Mouse (Mus musculus) liver, embryonic 13.5 days (tissue): ENCODE results near the gene Smarca2. TPM values are rescaled to one million over a fixed set of nuclear protein-coding genes. Genes with fewer than 3 reads are reported as not detected.
A peak's percentile ranks its signal among the peaks of the same experiment; 100 is the strongest.

Experiments used
- ATAC-seq: fragments of 200-750 bp; cut with Nextera tagmentation; 2 replicates; pipeline ENCODE4 v1.8.0; 2017; ENCODE audit warnings: low read depth, mild to moderate bottlenecking, moderate number of reproducible peaks, moderate library complexity
- DNase-seq: peaks from one replicate; pipeline ENCODE4 v3.0.0; 2022
- H3K27ac ChIP-seq: fragments of 300-500 bp; sonication (generic); 2 replicates; pipeline ENCODE4 v1.5.1; 2015; ENCODE audit warnings: moderate library complexity, mild to moderate bottlenecking, inconsistent platforms
- H3K27me3 ChIP-seq: fragments of 300-500 bp; sonication (generic); 2 replicates; pipeline ENCODE4 v1.6.1; 2015; ENCODE audit warnings: mild to moderate bottlenecking, inconsistent platforms
- H3K36me3 ChIP-seq: fragments of 300-500 bp; sonication (generic); 2 replicates; pipeline ENCODE4 v1.6.1; 2015; ENCODE audit warnings: mild to moderate bottlenecking, inconsistent platforms
- H3K4me1 ChIP-seq: fragments of 300-500 bp; sonication (generic); replicated peaks from 2 replicates; pipeline ENCODE4 v1.6.1; 2015; ENCODE audit warnings: inconsistent platforms
- H3K4me2 ChIP-seq: fragments of 300-500 bp; sonication (generic); 2 replicates; pipeline ENCODE4 v1.6.1; 2015; ENCODE audit warnings: inconsistent platforms, mild to moderate bottlenecking, moderate library complexity
- H3K4me3 ChIP-seq: fragments of 300-500 bp; sonication (generic); replicated peaks from 2 replicates; pipeline ENCODE4 v1.5.1; 2015; ENCODE audit warnings: mild to moderate bottlenecking, inconsistent platforms
- H3K9ac ChIP-seq: fragments of 300-500 bp; sonication (generic); 2 replicates; pipeline ENCODE4 v1.6.1; 2015; ENCODE audit warnings: mild to moderate bottlenecking, inconsistent platforms
- H3K9me3 ChIP-seq: fragments of 300-500 bp; sonication (generic); replicated peaks from 2 replicates; pipeline ENCODE4 v1.6.1; 2016; ENCODE audit warnings: inconsistent platforms
- WGBS: fragments of 180-500 bp; shearing (Covaris S2); methylation state at CpG from one replicate; pipeline ENCODE4 v1.1.7; 2015; ENCODE audit not compliant: insufficient replicate concordance; 5-methylcytosine and 5-hydroxymethylcytosine counted together
- polyA plus RNA-seq: library from polyadenylated mRNA; unstranded; fragments of >200 nt; fragmentation: Nextera tagmentation; extraction: Ambion mirVana; gene quantifications from 2 replicates; pipeline ENCODE4 v1.2.1, GENCODE M21; 2015

Smarca2 gene
- polyA plus RNA-seq, 1 experiment from 2014 or later: 4.8 TPM

DNA sequence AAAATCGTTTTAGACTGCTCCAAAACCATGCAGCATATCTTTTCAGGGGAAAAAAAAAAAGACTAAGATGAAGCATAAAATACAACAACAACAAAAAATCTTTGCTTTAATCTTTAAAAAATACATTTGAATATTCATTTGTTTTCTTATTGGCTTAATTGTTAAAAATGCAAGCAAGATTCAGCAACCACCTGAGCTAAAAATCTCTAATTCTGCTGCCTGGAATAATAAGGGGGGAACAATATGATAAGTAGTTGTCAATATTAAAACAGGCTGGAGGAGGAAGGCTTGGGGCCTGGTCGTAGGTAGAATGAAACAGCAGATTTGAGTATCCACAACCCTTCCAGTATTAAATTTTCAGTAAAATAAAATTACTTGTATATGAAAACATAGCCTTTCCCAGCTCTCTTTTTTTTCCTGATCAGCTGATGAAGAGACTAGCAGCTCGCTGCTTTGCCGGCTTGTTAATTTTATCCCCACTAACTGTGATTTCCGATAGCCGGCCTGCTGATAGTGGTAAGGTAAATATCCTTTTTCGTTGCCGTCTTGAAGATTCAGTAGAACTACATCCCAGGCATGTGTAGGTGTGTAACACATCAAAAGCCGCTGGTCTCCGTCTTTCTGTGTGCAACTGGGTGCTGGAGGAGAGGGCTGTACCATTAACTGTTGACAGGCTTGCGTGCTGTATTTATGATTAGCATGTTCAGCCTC is 144.7 kb downstream of the Smarca2 start:
- H3K4me1 ChIP-seq: peaks cover 13% of the 10 kb centered on the region
- DNase-seq (no peak), ATAC-seq (no peak)
- peak overlapping the region; percentile 69; the same call in 1 of the 2 replicates for H3K4me2 ChIP-seq
- 51% methylated on average over 11 of the region's 11 CpGs for WGBS
- H3K9ac ChIP-seq: no peak overlapping the region
- H3K36me3 ChIP-seq: no peaks in the 10 kb centered on the region; the same call in 1 of the 2 replicates
- no peak overlapping the region for H3K27ac ChIP-seq
- no peaks in the 10 kb centered on the region for H3K27me3 ChIP-seq
- H3K4me3 ChIP-seq: no peak overlapping the region
- H3K9me3 ChIP-seq: no peaks in the 10 kb centered on the region

DNA sequence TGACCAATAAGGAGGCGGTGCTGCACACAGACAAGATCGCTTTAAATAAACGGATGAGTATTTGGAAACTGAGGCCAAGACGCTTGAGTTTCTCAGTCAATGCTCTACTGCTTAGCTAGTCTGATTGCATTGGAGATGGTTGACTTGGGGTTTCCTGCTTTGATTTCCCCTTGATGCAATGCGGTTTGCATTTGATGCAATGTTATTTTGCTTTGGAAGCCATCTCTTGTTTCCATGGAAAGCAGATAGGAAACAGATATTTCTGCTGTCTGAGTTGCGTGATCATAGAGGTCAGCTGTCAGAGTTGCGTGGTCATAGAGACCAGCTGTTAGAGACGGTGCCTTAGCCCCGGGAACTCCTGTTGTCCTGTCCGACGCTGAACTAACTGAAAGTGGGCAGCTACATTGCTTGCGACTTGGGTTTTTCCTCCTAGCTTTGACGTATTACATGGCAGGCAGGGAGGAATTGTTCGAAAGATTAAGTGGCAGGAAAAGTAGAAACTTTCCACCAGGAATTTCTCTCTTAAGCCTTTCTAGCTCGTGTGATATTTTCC is 147.8 kb downstream of the Smarca2 start:
- WGBS: 72% methylated on average over 15 of the region's 15 CpGs
- DNase-seq (no peak), ATAC-seq (no peak)
- Histone ChIP-seq H3K4me2 (no peak overlapping the region), H3K27me3 (no peaks in the 10 kb centered on the region), H3K27ac (no peak overlapping the region), H3K4me1 (peaks cover 4% of the 10 kb centered on the region), H3K4me3 (no peak overlapping the region), H3K9ac (no peak overlapping the region), H3K9me3 (no peaks in the 10 kb centered on the region), H3K36me3 (no peaks in the 10 kb centered on the region; the same call in 1 of the 2 replicates)

DNA sequence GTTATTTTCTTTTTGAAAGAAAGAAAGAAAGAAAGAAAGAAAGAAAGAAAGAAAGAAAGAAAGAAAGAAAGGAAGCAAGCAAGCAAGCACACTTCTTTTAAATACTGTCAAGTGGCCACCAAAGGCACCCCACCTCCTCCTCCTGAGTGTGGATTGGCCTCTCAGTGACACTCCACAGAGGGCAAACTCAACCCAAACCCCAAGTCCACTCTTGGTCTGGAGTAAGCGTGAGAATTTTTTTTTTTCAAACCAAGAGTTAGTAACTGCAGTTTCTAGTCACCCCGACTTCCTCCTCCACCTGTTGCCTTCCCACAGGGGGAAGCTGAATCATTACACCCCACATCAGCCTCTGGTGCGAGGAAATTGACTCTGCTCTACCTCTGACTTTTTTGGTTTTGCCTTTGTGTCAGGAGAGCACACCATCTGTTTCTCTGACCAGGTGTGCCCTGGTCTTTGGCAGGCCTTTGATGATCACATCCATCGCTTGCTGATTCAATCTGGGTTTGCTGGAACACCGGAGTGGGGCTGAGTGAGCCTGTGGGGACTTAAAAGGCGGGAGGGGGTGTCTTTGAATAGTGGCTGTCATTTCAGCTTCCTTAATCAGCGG is 148.5 kb downstream of the Smarca2 start:
- Histone ChIP-seq H3K27me3 (no peaks in the 10 kb centered on the region), H3K4me3 (no peak overlapping the region), H3K4me2 (no peak overlapping the region), H3K4me1 (peaks cover 4% of the 10 kb centered on the region), H3K27ac (no peak overlapping the region), H3K9ac (no peak overlapping the region), H3K36me3 (no peaks in the 10 kb centered on the region; the same call in 1 of the 2 replicates), H3K9me3 (no peaks in the 10 kb centered on the region)
- no peak for DNase-seq
- WGBS: 43% methylated on average over 7 of the region's 7 CpGs
- no peak for ATAC-seq

DNA sequence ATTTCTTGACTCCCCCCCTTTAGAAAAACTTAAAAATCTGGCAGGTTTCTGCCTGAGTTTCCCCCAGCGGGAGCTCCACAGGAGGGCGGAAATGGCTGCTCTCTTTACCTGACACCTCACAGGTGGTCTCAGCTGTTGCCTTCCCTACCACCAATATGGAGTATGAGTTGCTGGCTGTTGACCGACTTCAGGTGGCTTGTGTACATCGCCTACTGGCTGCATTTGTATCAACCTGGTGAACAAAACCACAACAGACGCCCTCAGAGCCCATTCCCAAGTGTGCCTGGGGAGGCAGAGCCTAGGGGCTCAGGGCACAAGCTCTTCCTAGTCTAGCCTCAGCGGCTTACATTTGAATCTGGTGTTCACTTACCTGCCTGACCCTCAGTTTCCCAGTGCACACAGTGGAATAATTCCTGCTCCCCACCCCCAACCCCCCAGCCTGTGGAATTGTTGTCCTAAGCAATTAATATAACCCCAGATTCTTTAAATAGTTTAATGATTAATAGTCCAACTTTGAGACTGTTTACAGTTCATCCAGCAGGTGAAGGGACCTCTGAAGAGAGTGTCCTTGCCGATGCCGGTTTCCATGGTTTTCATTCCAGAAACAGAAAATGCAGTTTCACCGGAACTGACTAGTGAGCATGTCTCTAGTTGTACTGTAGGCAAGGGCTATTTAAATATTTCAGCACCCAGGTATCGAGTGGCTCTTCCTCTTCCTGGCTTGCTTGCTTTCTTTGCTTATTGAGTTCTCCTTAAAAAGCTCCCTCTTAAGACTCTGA is 149.4 kb downstream of the Smarca2 start:
- H3K36me3 ChIP-seq: no peaks in the 10 kb centered on the region; the same call in 1 of the 2 replicates
- H3K4me3 ChIP-seq: no peak overlapping the region
- ATAC-seq (peak; percentile 48; the same call in 1 of the 2 replicates), DNase-seq (no peak)
- no peaks in the 10 kb centered on the region for H3K27me3 ChIP-seq
- peaks cover 4% of the 10 kb centered on the region for H3K4me1 ChIP-seq
- no peak overlapping the region for H3K9ac ChIP-seq
- no peaks in the 10 kb centered on the region for H3K9me3 ChIP-seq
- H3K27ac ChIP-seq: no peak overlapping the region; the same call in 1 of the 2 replicates
- WGBS: 61% methylated on average over 10 of the region's 10 CpGs
- H3K4me2 ChIP-seq: no peak overlapping the region

- Histone ChIP-seq H3K4me3 (no peak overlapping the region), H3K27me3 (no peaks in the 10 kb centered on the region), H3K27ac (no peak overlapping the region), H3K9me3 (no peaks in the 10 kb centered on the region), H3K9ac (no peak overlapping the region), H3K4me1 (no peaks in the 10 kb centered on the region; the same call in none of the 2 replicates), H3K36me3 (no peaks in the 10 kb centered on the region; the same call in 1 of the 2 replicates), H3K4me2 (no peak overlapping the region)
- 68% methylated on average over 6 of the region's 6 CpGs for WGBS
- DNase-seq (no peak), ATAC-seq (no peak)
Measured at GRCm38 (mm10) chr19:26755991-26756390, 151.1 kb downstream of the Smarca2 start.

GRCm38 (mm10) chr19:26756399-26756798 is 151.5 kb downstream of the Smarca2 start:
- Histone ChIP-seq H3K27me3 (no peaks in the 10 kb centered on the region), H3K27ac (no peak overlapping the region), H3K36me3 (no peaks in the 10 kb centered on the region; the same call in 1 of the 2 replicates), H3K4me1 (no peaks in the 10 kb centered on the region; the same call in none of the 2 replicates), H3K9ac (no peak overlapping the region), H3K4me3 (no peak overlapping the region), H3K9me3 (no peaks in the 10 kb centered on the region), H3K4me2 (no peak overlapping the region)
- WGBS: 63% methylated on average over 8 of the region's 8 CpGs
- ATAC-seq: no peak
- no peak for DNase-seq

- Histone ChIP-seq H3K36me3 (no peaks in the 10 kb centered on the region), H3K4me1 (no peaks in the 10 kb centered on the region; the same call in none of the 2 replicates), H3K4me2 (no peak overlapping the region), H3K27ac (no peak overlapping the region), H3K4me3 (no peak overlapping the region), H3K9me3 (no peaks in the 10 kb centered on the region), H3K27me3 (no peaks in the 10 kb centered on the region), H3K9ac (no peak overlapping the region)
- 73% methylated on average over 8 of the region's 8 CpGs for WGBS
- DNase-seq (no peak), ATAC-seq (no peak)
Measured at GRCm38 (mm10) chr19:26758156-26758555, 153.3 kb downstream of the Smarca2 start.

GRCm38 (mm10) chr19:26758620-26759019 is 153.8 kb downstream of the Smarca2 start:
- Histone ChIP-seq H3K9ac (no peak overlapping the region), H3K4me2 (no peak overlapping the region), H3K36me3 (no peaks in the 10 kb centered on the region), H3K9me3 (no peaks in the 10 kb centered on the region), H3K27ac (peak overlapping the region; percentile 43; the same call in 1 of the 2 replicates), H3K27me3 (no peaks in the 10 kb centered on the region), H3K4me3 (no peak overlapping the region), H3K4me1 (no peaks in the 10 kb centered on the region; the same call in none of the 2 replicates)
- ATAC-seq (no peak), DNase-seq (no peak)
- 51% methylated on average over 7 of the region's 7 CpGs for WGBS

DNA sequence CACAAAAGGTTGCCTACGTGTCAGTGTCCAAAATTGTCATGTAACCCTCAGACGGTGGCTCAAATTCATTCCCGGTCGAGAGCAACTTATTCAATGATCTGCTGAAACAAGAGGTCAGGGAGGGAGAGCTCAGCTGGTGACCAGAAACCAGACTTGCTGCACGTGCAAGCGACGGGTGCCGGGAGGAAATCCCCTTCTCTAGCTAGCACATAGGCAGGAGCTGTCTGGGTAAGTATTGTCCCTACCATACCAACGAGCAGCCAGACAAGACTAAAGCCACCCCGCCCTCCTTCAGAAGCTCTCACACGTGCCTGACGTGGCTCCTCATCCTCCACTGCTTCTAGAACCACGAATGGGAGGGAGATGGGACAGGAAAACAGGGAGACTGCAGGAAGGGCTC is 154.4 kb downstream of the Smarca2 start:
- WGBS: 67% methylated on average over 13 of the region's 13 CpGs
- H3K27me3 ChIP-seq: no peaks in the 10 kb centered on the region
- H3K9ac ChIP-seq: no peak overlapping the region
- H3K36me3 ChIP-seq: no peaks in the 10 kb centered on the region
- no peak for DNase-seq
- H3K9me3 ChIP-seq: no peaks in the 10 kb centered on the region
- no peak overlapping the region for H3K4me2 ChIP-seq
- ATAC-seq: no peak
- H3K27ac ChIP-seq: no peak overlapping the region
- H3K4me3 ChIP-seq: no peak overlapping the region
- H3K4me1 ChIP-seq: no peaks in the 10 kb centered on the region; the same call in 1 of the 2 replicates

DNA sequence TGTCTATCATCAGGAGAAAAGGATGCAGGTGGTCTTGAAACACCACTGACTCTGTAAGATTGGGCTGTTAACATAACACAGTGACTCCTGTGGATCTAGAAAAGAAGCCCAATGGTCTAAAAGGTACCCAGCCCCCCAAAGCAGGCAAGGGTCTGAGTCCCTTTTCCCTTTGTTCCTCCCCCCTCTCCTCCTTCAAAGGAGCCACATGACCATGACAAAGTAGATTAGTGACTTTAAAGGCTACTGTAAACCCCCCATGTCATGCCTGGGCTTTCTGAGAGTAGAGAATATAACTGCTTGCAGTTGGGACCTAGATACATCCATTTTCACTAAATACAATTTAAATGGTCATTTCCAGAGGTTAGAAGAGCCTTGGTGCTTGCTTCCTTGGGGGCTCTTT is 156.4 kb downstream of the Smarca2 start:
- H3K4me1 ChIP-seq: no peaks in the 10 kb centered on the region
- H3K4me2 ChIP-seq: no peak overlapping the region
- no peak overlapping the region for H3K4me3 ChIP-seq
- H3K27ac ChIP-seq: no peak overlapping the region
- H3K36me3 ChIP-seq: no peaks in the 10 kb centered on the region
- no peak overlapping the region for H3K9ac ChIP-seq
- no peaks in the 10 kb centered on the region for H3K27me3 ChIP-seq
- no peaks in the 10 kb centered on the region for H3K9me3 ChIP-seq
- DNase-seq: no peak
- ATAC-seq: no peak

GRCm38 (mm10) chr19:26765483-26765882 is 160.6 kb downstream of the Smarca2 start:
- Histone ChIP-seq H3K4me3 (no peak overlapping the region), H3K4me2 (no peak overlapping the region), H3K27ac (no peak overlapping the region), H3K27me3 (no peaks in the 10 kb centered on the region), H3K9me3 (no peaks in the 10 kb centered on the region), H3K36me3 (no peaks in the 10 kb centered on the region), H3K9ac (no peak overlapping the region), H3K4me1 (no peaks in the 10 kb centered on the region)
- DNase-seq (no peak), ATAC-seq (no peak)
- WGBS: 64% methylated on average over 7 of the region's 7 CpGs
